Mouse (Mus musculus): ENCODE measurements around the gene Gm10118.

The Gm10118 gene

GRCm38 (mm10) chr10:63927334-63927733 is at the start of gene Gm10118:
Gm10118 (minus strand) TSS chr10:63927434.
- in situ Hi-C loops (cut with MboI, MseI): no loop called here

- in situ Hi-C loops (cut with MboI, MseI): no loop called here
Measured at GRCm38 (mm10) chr10:63972300-63972699, 45.1 kb upstream of the Gm10118 start.

GRCm38 (mm10) chr10:63954308-63954930 is 27.2 kb upstream of the Gm10118 start:
- in situ Hi-C loops (cut with MboI, MseI): no loop called here

- in situ Hi-C loops (cut with MboI, MseI): no loop called here
Measured at GRCm38 (mm10) chr10:63951481-63951880, 24.2 kb upstream of the Gm10118 start.

GRCm38 (mm10) chr10:63950867-63951266 is 23.6 kb upstream of the Gm10118 start:
- in situ Hi-C loops (cut with MboI, MseI): no loop called here

GRCm38 (mm10) chr10:63947266-63947665 is 20.0 kb upstream of the Gm10118 start:
- in situ Hi-C loops (cut with MboI, MseI): no loop called here

GRCm38 (mm10) chr10:63945534-63945933 is 18.3 kb upstream of the Gm10118 start:
- in situ Hi-C loops (cut with MboI, MseI): no loop called here

- in situ Hi-C loops (cut with MboI, MseI): no loop called here
Measured at GRCm38 (mm10) chr10:63933946-63934345, 6.7 kb upstream of the Gm10118 start.

- in situ Hi-C loops (cut with MboI, MseI): loop anchor here (10.0 kb wide), 1 partner anchor 1376 kb away; no protein-coding TSS in a partner anchor
Measured at GRCm38 (mm10) chr10:63908878-63909277, 18.4 kb downstream of the Gm10118 start.

- in situ Hi-C loops (cut with MboI, MseI): loop anchor here (10.0 kb wide), 1 partner anchor 1385 kb away; no protein-coding TSS in a partner anchor
Measured at GRCm38 (mm10) chr10:63899891-63900290, 27.3 kb downstream of the Gm10118 start.

GRCm38 (mm10) chr10:63894612-63895011 is 32.6 kb downstream of the Gm10118 start:
- in situ Hi-C loops (cut with MboI, MseI): no loop called here

- in situ Hi-C loops (cut with MboI, MseI): no loop called here
Measured at GRCm38 (mm10) chr10:63886449-63887088, 40.7 kb downstream of the Gm10118 start.

- in situ Hi-C loops (cut with MboI, MseI): no loop called here
Measured at GRCm38 (mm10) chr10:63880462-63880903, 46.8 kb downstream of the Gm10118 start.
